Mouse (Mus musculus) right cerebral cortex, postnatal 14 days (tissue): ENCODE data around the gene Fxyd4.

Source experiments
- DNase-seq: peaks from one replicate; pipeline ENCODE4 v3.0.0; 2022

The Fxyd4 gene

GRCm38 (mm10) chr6:117888642-117889096 lies 48.8 kb downstream of the Fxyd4 start:
- DNase-seq = no peak

- DNase-seq = no peak
Observed at GRCm38 (mm10) chr6:117888032-117888431, 49.5 kb downstream of the Fxyd4 start.

- no peak for DNase-seq
Observed at GRCm38 (mm10) chr6:117885943-117886342, 51.5 kb downstream of the Fxyd4 start.
